Mouse (Mus musculus): ENCODE results near the gene Sept12. TPM values are rescaled to one million over a fixed set of nuclear protein-coding genes. Genes with fewer than 3 reads are reported as not detected.
A peak's percentile ranks its signal among the peaks of the same experiment; 100 is the strongest.

The Sept12 gene
- polyA plus RNA-seq, 1 experiment from 2014 or later, result not detected

- WGBS, result 59% methylated on average over 13 of the region's 13 CpGs
- peak overlapping the region; percentile 71 for H3K4me2 ChIP-seq (ENCODE audit: low read depth)
- peaks cover 4% of the 10 kb centered on the region for H3K36me3 ChIP-seq (ENCODE audit: control insufficient read depth, insufficient read depth, low read length)
- no peaks in the 10 kb centered on the region; the same call in 1 of the 2 replicates for H3K4me1 ChIP-seq (ENCODE audit: control insufficient read depth, insufficient read depth, low read length)
- H3K27ac ChIP-seq (ENCODE audit: low read depth, low read length), result no peak overlapping the region
- H3K9ac ChIP-seq (ENCODE audit: low read length), result peak overlapping the region; percentile 76
- DNase-seq (ENCODE audit: low spot score), result no peak
- no peak for ATAC-seq (ENCODE audit: insufficient read depth, low FRiP score, low TSS enrichment)
- no peaks in the 10 kb centered on the region for H3K27me3 ChIP-seq (ENCODE audit: control insufficient read depth, insufficient read depth, low read length)
- H3K9me3 ChIP-seq (ENCODE audit: control insufficient read depth, low read length), result no peaks in the 10 kb centered on the region
- H3K4me3 ChIP-seq (ENCODE audit: low read depth, low read length), result peak overlapping the region; percentile 59
Measured at GRCm38 (mm10) chr16:5012036-5013005, 14.7 kb upstream of the Sept12 start.

DNA sequence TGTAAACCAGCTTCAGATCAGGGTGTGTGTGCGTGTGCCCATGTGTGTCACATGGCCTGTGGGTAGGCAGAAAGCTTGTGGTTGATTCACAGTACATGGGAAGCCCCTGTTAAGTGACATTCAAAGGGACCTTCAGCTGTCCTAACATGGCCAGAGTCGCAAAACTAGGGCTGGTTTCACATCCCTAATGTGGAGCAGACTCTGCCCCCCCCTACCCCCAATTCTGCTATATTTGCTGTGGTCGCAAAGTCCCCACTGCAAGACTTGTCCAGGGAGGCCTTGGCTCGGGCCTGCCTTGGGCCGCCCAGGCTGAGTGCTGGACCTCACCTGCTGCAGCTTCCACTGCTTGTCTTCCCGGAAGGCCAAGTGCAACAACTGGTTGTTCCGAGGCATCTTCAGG lies 13.6 kb upstream of the Sept12 start:
- Histone ChIP-seq H3K4me3 (ENCODE audit: low read depth, low read length) (no peak overlapping the region), H3K36me3 (ENCODE audit: control insufficient read depth, insufficient read depth, low read length) (peaks cover 3% of the 10 kb centered on the region), H3K27ac (ENCODE audit: low read depth, low read length) (no peak overlapping the region), H3K27me3 (ENCODE audit: control insufficient read depth, insufficient read depth, low read length) (no peaks in the 10 kb centered on the region), H3K9me3 (ENCODE audit: control insufficient read depth, low read length) (no peaks in the 10 kb centered on the region), H3K4me1 (ENCODE audit: control insufficient read depth, insufficient read depth, low read length) (no peaks in the 10 kb centered on the region; the same call in 1 of the 2 replicates), H3K9ac (ENCODE audit: low read length) (no peak overlapping the region), H3K4me2 (ENCODE audit: low read depth) (no peak overlapping the region)
- ATAC-seq (ENCODE audit: insufficient read depth, low FRiP score, low TSS enrichment) (no peak), DNase-seq (ENCODE audit: low spot score) (no peak)
- 94% methylated on average over 7 of the region's 7 CpGs for WGBS

DNA sequence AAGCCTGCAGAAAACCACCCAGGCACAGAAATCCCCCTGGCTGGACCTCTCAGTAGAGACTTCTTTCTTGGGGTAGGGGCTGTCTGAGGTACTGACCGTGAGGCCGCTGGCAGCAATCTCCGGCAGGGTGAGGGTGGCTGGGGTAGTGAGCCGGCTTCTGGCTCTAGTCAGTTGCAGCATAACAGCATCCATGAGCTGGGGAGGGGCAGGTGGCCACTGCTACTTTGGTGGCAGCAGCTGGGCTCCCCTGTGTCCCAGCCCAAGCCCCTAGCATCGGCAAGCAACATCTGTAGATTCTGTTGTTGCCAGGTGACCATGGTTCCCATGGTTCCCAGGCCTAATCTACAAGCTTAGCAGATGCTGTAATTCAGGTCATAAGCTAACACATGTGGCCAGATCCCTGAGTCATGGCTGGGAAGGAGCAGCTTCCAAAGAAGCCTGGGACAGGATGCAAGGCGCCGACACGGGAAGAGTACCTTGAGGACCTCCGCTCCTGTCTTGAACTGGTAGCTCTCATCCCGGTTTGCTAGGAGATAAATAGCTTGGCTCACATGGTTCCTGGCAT lies 12.8 kb upstream of the Sept12 start:
- H3K9ac ChIP-seq (ENCODE audit: low read length), result no peak overlapping the region
- 93% methylated on average over 10 of the region's 10 CpGs for WGBS
- no peak for DNase-seq (ENCODE audit: low spot score)
- no peaks in the 10 kb centered on the region; the same call in 1 of the 2 replicates for H3K4me1 ChIP-seq (ENCODE audit: control insufficient read depth, insufficient read depth, low read length)
- H3K4me2 ChIP-seq (ENCODE audit: low read depth), result no peak overlapping the region
- no peaks in the 10 kb centered on the region for H3K27me3 ChIP-seq (ENCODE audit: control insufficient read depth, insufficient read depth, low read length)
- H3K9me3 ChIP-seq (ENCODE audit: control insufficient read depth, low read length), result no peaks in the 10 kb centered on the region
- H3K36me3 ChIP-seq (ENCODE audit: control insufficient read depth, insufficient read depth, low read length), result peaks cover 3% of the 10 kb centered on the region
- H3K4me3 ChIP-seq (ENCODE audit: low read depth, low read length), result no peak overlapping the region
- no peak for ATAC-seq (ENCODE audit: insufficient read depth, low FRiP score, low TSS enrichment)
- no peak overlapping the region for H3K27ac ChIP-seq (ENCODE audit: low read depth, low read length)

GRCm38 (mm10) chr16:5008076-5008475 lies 10.4 kb upstream of the Sept12 start:
- ATAC-seq (ENCODE audit: insufficient read depth, low FRiP score, low TSS enrichment) (no peak), DNase-seq (ENCODE audit: low spot score) (no peak)
- Histone ChIP-seq H3K36me3 (ENCODE audit: control insufficient read depth, insufficient read depth, low read length) (no peaks in the 10 kb centered on the region), H3K9me3 (ENCODE audit: control insufficient read depth, low read length) (no peaks in the 10 kb centered on the region), H3K4me3 (ENCODE audit: low read depth, low read length) (no peak overlapping the region), H3K4me2 (ENCODE audit: low read depth) (no peak overlapping the region), H3K9ac (ENCODE audit: low read length) (no peak overlapping the region), H3K4me1 (ENCODE audit: control insufficient read depth, insufficient read depth, low read length) (no peaks in the 10 kb centered on the region; the same call in 1 of the 2 replicates), H3K27ac (ENCODE audit: low read depth, low read length) (no peak overlapping the region), H3K27me3 (ENCODE audit: control insufficient read depth, insufficient read depth, low read length) (no peaks in the 10 kb centered on the region)
- WGBS, result 85% methylated on average over 12 of the region's 12 CpGs

GRCm38 (mm10) chr16:5007492-5007891 lies 9.8 kb upstream of the Sept12 start:
- no peak overlapping the region for H3K27ac ChIP-seq (ENCODE audit: low read depth, low read length)
- no peaks in the 10 kb centered on the region for H3K9me3 ChIP-seq (ENCODE audit: control insufficient read depth, low read length)
- H3K4me1 ChIP-seq (ENCODE audit: control insufficient read depth, insufficient read depth, low read length), result no peaks in the 10 kb centered on the region; the same call in 1 of the 2 replicates
- H3K27me3 ChIP-seq (ENCODE audit: control insufficient read depth, insufficient read depth, low read length), result no peaks in the 10 kb centered on the region
- WGBS, result 53% methylated on average over 6 of the region's 6 CpGs
- no peak overlapping the region for H3K4me2 ChIP-seq (ENCODE audit: low read depth)
- no peak overlapping the region for H3K9ac ChIP-seq (ENCODE audit: low read length)
- ATAC-seq (ENCODE audit: insufficient read depth, low FRiP score, low TSS enrichment), result no peak
- H3K36me3 ChIP-seq (ENCODE audit: control insufficient read depth, insufficient read depth, low read length), result no peaks in the 10 kb centered on the region
- DNase-seq (ENCODE audit: low spot score), result no peak
- H3K4me3 ChIP-seq (ENCODE audit: low read depth, low read length), result no peak overlapping the region

- Histone ChIP-seq H3K9ac (ENCODE audit: low read length) (no peak within 1 kb of the TSS), H3K4me3 (ENCODE audit: low read depth, low read length) (no peak within 1 kb of the TSS), H3K36me3 (ENCODE audit: control insufficient read depth, insufficient read depth, low read length) (no peaks in the 10 kb centered on the region), H3K27me3 (ENCODE audit: control insufficient read depth, insufficient read depth, low read length) (no peaks in the 10 kb centered on the region), H3K27ac (ENCODE audit: low read depth, low read length) (no peak within 1 kb of the TSS), H3K4me1 (ENCODE audit: control insufficient read depth, insufficient read depth, low read length) (no peaks in the 10 kb centered on the region; the same call in 1 of the 2 replicates), H3K9me3 (ENCODE audit: control insufficient read depth, low read length) (no peaks in the 10 kb centered on the region), H3K4me2 (ENCODE audit: low read depth) (no peak within 1 kb of the TSS)
- no peak for ATAC-seq (ENCODE audit: insufficient read depth, low FRiP score, low TSS enrichment)
- no peak for DNase-seq (ENCODE audit: low spot score)
- 60% methylated on average over 5 of the region's 5 CpGs for WGBS
Measured at GRCm38 (mm10) chr16:5007067-5007466, 9.4 kb upstream of the Sept12 start, which contains the start of gene Smim22. Smim22 (plus strand) TSS chr16:5007288.

DNA sequence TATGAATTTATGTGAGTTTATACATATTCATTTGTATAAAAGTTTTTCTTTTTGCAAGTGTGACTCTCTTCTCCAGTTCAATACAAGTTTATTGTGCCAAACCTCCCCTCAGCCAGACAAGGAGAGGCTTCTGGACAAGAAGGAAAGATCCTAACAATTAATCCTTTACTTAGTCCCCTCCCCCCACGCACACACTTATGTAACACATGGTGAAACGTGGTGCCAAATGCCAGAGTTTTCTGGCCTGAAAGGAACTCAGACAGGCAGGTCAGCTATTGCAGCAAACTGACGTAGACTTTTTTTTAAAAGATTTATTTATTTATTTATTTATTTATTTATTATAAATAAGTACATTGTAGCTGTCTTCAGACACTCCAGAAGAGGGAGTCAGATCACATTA lies 3.0 kb upstream of the Sept12 start:
- Histone ChIP-seq H3K4me2 (ENCODE audit: low read depth) (no peak overlapping the region), H3K36me3 (ENCODE audit: control insufficient read depth, insufficient read depth, low read length) (no peaks in the 10 kb centered on the region), H3K4me3 (ENCODE audit: low read depth, low read length) (no peak overlapping the region), H3K27ac (ENCODE audit: low read depth, low read length) (no peak overlapping the region), H3K27me3 (ENCODE audit: control insufficient read depth, insufficient read depth, low read length) (no peaks in the 10 kb centered on the region), H3K9me3 (ENCODE audit: control insufficient read depth, low read length) (no peaks in the 10 kb centered on the region), H3K9ac (ENCODE audit: low read length) (no peak overlapping the region), H3K4me1 (ENCODE audit: control insufficient read depth, insufficient read depth, low read length) (no peaks in the 10 kb centered on the region)
- DNase-seq (ENCODE audit: low spot score), result no peak
- WGBS, result 79% methylated on average over 3 of the region's 3 CpGs
- no peak for ATAC-seq (ENCODE audit: insufficient read depth, low FRiP score, low TSS enrichment)

DNA sequence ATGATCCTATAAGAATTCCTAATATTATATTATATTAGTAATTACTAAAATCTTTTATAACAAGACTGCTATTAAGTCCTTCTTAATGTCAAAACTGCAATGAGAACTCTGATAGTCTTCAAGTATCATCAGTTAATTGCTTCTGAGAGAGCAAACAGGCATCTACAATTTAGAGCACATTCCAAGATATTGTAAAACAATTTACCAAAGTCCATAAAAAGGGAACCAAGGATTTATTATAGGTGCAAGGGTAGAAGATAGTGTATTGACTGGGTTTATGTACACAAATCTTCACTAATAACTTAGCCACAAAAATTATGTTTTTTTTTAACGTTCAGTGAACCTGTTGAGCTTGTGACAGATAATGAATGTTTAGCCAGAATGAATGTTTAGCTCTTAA lies 1.3 kb upstream of the Sept12 start:
- Histone ChIP-seq H3K9me3 (ENCODE audit: control insufficient read depth, low read length) (no peaks in the 10 kb centered on the region), H3K9ac (ENCODE audit: low read length) (no peak overlapping the region), H3K4me3 (ENCODE audit: low read depth, low read length) (no peak overlapping the region), H3K4me2 (ENCODE audit: low read depth) (no peak overlapping the region), H3K27ac (ENCODE audit: low read depth, low read length) (no peak overlapping the region), H3K27me3 (ENCODE audit: control insufficient read depth, insufficient read depth, low read length) (no peaks in the 10 kb centered on the region), H3K36me3 (ENCODE audit: control insufficient read depth, insufficient read depth, low read length) (no peaks in the 10 kb centered on the region), H3K4me1 (ENCODE audit: control insufficient read depth, insufficient read depth, low read length) (no peaks in the 10 kb centered on the region)
- DNase-seq (ENCODE audit: low spot score), result no peak
- WGBS, result 79% methylated on average over 1 of the region's 1 CpGs
- no peak for ATAC-seq (ENCODE audit: insufficient read depth, low FRiP score, low TSS enrichment)

Measured in neural tube, embryonic 11.5 days (tissue).